8 mouse cellular contexts compared by ENCODE assay signal in genomic region chr17:6005638-6006471, GRCm38 (mm10).
DNase-seq lines count a peak whose midpoint lies in the region; ATAC-seq and TF ChIP-seq lines count a peak whose summit lies in the region.

No protein-coding gene starts in this region.

- H3K27me3 ChIP-seq in forebrain, postnatal 0 days (ENCODE audit: insufficient read depth, low read length) = no peaks in the 10 kb centered on the region
- H3K27me3 ChIP-seq in hindbrain, embryonic 16.5 days (replicated peaks; ENCODE audit: control insufficient read depth, insufficient read depth, low read length) = no peaks in the 10 kb centered on the region

- DNase-seq in CD4-positive helper T cell, adult 2 months (ENCODE audit: low read depth, low spot score) = peak; percentile 71
- peak; percentile 62 for DNase-seq in adrenal gland, postnatal 10 days
- DNase-seq in forebrain, postnatal 0 days = peak; percentile 83
- DNase-seq in left cerebral cortex, adult 18-20 months (ENCODE audit: low spot score in 2 of 2) = peak; percentile 54 to 66
- DNase-seq in right cerebral cortex, postnatal 25 days = peak; percentile 55
- no peak for DNase-seq in retina, embryonic 14.5 days (ENCODE audit: low spot score)

- no peak overlapping the region for H3K9ac ChIP-seq in forebrain, postnatal 0 days
- 0 out of 2 replicates have a peak overlapping the region, but pooled peaks have one; percentile 14 for H3K9ac ChIP-seq in hindbrain, embryonic 16.5 days (ENCODE audit: low read depth, low read length)

- no peaks in the 10 kb centered on the region for H3K9me3 ChIP-seq in forebrain, postnatal 0 days (ENCODE audit: low read length)
- no peaks in the 10 kb centered on the region for H3K9me3 ChIP-seq in hindbrain, embryonic 16.5 days (ENCODE audit: control insufficient read depth, low read length)

- H3K27ac ChIP-seq in forebrain, postnatal 0 days (ENCODE audit: low read depth, low read length) = peak overlapping the region; percentile 62
- H3K27ac ChIP-seq in hindbrain, embryonic 16.5 days (ENCODE audit: low read depth, low read length) = peak overlapping the region; percentile 19

- TF ChIP-seq CTCF in forebrain, postnatal 0 days (IDR thresholded peaks at IDR 0.05; ENCODE audit: low read depth) = peak; percentile 39; the same call in 1 of the 2 replicates

- H3K4me2 ChIP-seq in forebrain, postnatal 0 days (ENCODE audit: low read depth) = peak overlapping the region; percentile 18
- H3K4me2 ChIP-seq in hindbrain, embryonic 16.5 days (ENCODE audit: low read length) = no peak overlapping the region; the same call in 1 of the 2 replicates

- peaks cover 15% of the 10 kb centered on the region for H3K4me1 ChIP-seq in forebrain, postnatal 0 days (ENCODE audit: insufficient read depth)
- peaks cover 14% of the 10 kb centered on the region for H3K4me1 ChIP-seq in hindbrain, embryonic 16.5 days (ENCODE audit: control insufficient read depth, insufficient read depth, low read depth, low read length)

- WGBS in forebrain, postnatal 0 days = 11% methylated on average over 14 of the region's 14 CpGs
- WGBS in hindbrain, embryonic 16.5 days = 18% methylated on average over 14 of the region's 14 CpGs

- no peak overlapping the region for H3K4me3 ChIP-seq in forebrain, postnatal 0 days (ENCODE audit: low read depth, low read length)
- H3K4me3 ChIP-seq in hindbrain, embryonic 16.5 days (ENCODE audit: low read length) = no peak overlapping the region

- ATAC-seq in forebrain, postnatal 0 days = peak; percentile 79
- peak; percentile 76 for ATAC-seq in hindbrain, embryonic 16.5 days
- peak; percentile 48 for ATAC-seq in megakaryocyte, adult 5-6 weeks (ENCODE audit: poor library complexity, severe bottlenecking)

- no peaks in the 10 kb centered on the region for H3K36me3 ChIP-seq in forebrain, postnatal 0 days (ENCODE audit: insufficient read depth)
- H3K36me3 ChIP-seq in hindbrain, embryonic 16.5 days (ENCODE audit: control insufficient read depth, insufficient read depth, low read length) = no peaks in the 10 kb centered on the region
